Mouse (Mus musculus) cerebellum, adult 2 months (tissue): ENCODE measurements around the gene Snd1.

ENCODE experiments used
- CTCF ChIP-seq: fragments of 200-500 bp; IDR thresholded peaks from 2 replicates; pipeline ENCODE4 v1.5.1; 2011; ENCODE audit warnings: low read depth, mild to moderate bottlenecking, control low read depth, low read length, moderate library complexity, borderline replicate concordance; ENCODE audit not compliant: insufficient read depth
- POLR2A ChIP-seq: fragments of 200-500 bp; IDR thresholded peaks from 2 replicates; pipeline ENCODE4 v1.6.1; 2011; ENCODE audit warnings: low read length, control low read depth, borderline replicate concordance; ENCODE audit not compliant: insufficient read depth

DNA sequence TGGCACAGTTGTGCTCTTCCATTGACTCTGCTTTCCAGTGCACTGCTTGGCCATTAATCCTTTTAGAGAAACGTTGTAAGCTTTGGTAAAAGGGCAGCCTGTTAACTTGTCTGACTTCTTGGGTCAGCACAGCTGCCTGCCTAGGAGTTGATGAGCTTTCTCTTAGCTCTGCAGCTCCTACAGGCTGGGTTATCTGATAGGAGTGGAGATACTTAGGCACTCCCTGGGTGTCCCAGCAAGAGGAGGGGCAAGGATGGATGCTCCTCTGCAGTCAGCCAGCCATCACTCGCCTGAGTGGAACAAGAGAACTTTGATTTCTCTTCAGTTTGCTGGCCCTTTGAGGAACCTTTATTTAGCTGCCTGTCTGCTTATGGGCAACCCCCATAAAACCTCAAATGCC lies 235.1 kb downstream of the Snd1 start:
- TF ChIP-seq POLR2A (no peak), CTCF (no peak)
